Mouse (Mus musculus) hindbrain, embryonic 11.5 days (tissue): ENCODE measurements around the gene Spata4. TPM values are rescaled to one million over a fixed set of nuclear protein-coding genes. Genes with fewer than 3 reads are reported as not detected.
"Not testable (repeated sequence)": the region's sequence is repeated elsewhere in the genome, so short reads cannot be mapped to it uniquely, and the experiment has no call there.

Experiments
- ATAC-seq: fragments of 200-750 bp; cut with Nextera tagmentation; 2 replicates; pipeline ENCODE4 v1.8.0; 2017; ENCODE audit warnings: mild to moderate bottlenecking, moderate TSS enrichment, moderate library complexity; ENCODE audit not compliant: low FRiP score
- DNase-seq: peaks from one replicate; pipeline ENCODE4 v3.0.0-alpha.2; 2015; ENCODE audit warnings: low spot score
- H3K27ac ChIP-seq: fragments of 300-500 bp; sonication (generic); 2 replicates; pipeline ENCODE4 v1.5.1; 2014; ENCODE audit warnings: mild to moderate bottlenecking, low read depth, low read length
- H3K27me3 ChIP-seq: fragments of 300-500 bp; sonication (generic); 2 replicates; pipeline ENCODE4 v1.6.1; 2014; ENCODE audit warnings: mild to moderate bottlenecking, low read length, moderate library complexity, mixed read lengths; ENCODE audit not compliant: control insufficient read depth, insufficient read depth
- H3K36me3 ChIP-seq: fragments of 300-500 bp; sonication (generic); 2 replicates; pipeline ENCODE4 v1.6.1; 2014; ENCODE audit warnings: mild to moderate bottlenecking, low read length, moderate library complexity, mixed read lengths; ENCODE audit not compliant: control insufficient read depth, insufficient read depth
- H3K4me1 ChIP-seq: fragments of 300-500 bp; sonication (generic); replicated peaks from 2 replicates; pipeline ENCODE4 v1.6.1; 2014; ENCODE audit warnings: low read length, mixed read lengths; ENCODE audit not compliant: control insufficient read depth, insufficient read depth
- H3K4me2 ChIP-seq: fragments of 300-500 bp; sonication (generic); replicated peaks from 2 replicates; pipeline ENCODE4 v1.6.1; 2014; ENCODE audit warnings: mild to moderate bottlenecking, low read depth, low read length
- H3K4me3 ChIP-seq: fragments of 300-500 bp; sonication (generic); 2 replicates; pipeline ENCODE4 v1.5.1; 2014; ENCODE audit warnings: low read depth, low read length
- H3K9ac ChIP-seq: fragments of 300-500 bp; sonication (generic); 2 replicates; pipeline ENCODE4 v1.6.1; 2014; ENCODE audit warnings: low read depth, low read length
- H3K9me3 ChIP-seq: fragments of 300-500 bp; sonication (generic); 2 replicates; pipeline ENCODE4 v1.6.1; 2016; ENCODE audit warnings: low read length; ENCODE audit not compliant: control insufficient read depth
- WGBS: fragments of 180-500 bp; shearing (Covaris S2); extraction: QIAGEN DNeasy Blood & Tissue Kit; methylation state at CpG from one replicate; pipeline ENCODE4 v1.1.7; 2014; 5-methylcytosine and 5-hydroxymethylcytosine counted together
- polyA plus RNA-seq: library from polyadenylated mRNA; unstranded; fragments of >200 nt; fragmentation: Nextera tagmentation; extraction: Ambion mirVana; gene quantifications from 2 replicates; pipeline ENCODE4 v1.2.1, GENCODE M21; 2014

Spata4 gene
- polyA plus RNA-seq, 1 experiment from 2014 or later = 0.22 TPM

- Histone ChIP-seq H3K4me2 (no peak overlapping the region), H3K27me3 (no peaks in the 10 kb centered on the region), H3K9me3 (no peaks in the 10 kb centered on the region), H3K4me3 (no peak overlapping the region), H3K9ac (no peak overlapping the region), H3K27ac (no peak overlapping the region), H3K4me1 (no peaks in the 10 kb centered on the region), H3K36me3 (no peaks in the 10 kb centered on the region)
- ATAC-seq (no peak), DNase-seq (no peak)
- WGBS = 71% methylated on average over 1 of the region's 1 CpGs
Measured at GRCm38 (mm10) chr8:54582886-54583285, 17.7 kb upstream of the Spata4 start.

GRCm38 (mm10) chr8:54594634-54595033 is 5.9 kb upstream of the Spata4 start:
- Histone ChIP-seq H3K4me2 (no peak overlapping the region), H3K27me3 (no peaks in the 10 kb centered on the region), H3K9me3 (no peaks in the 10 kb centered on the region), H3K36me3 (no peaks in the 10 kb centered on the region), H3K4me3 (no peak overlapping the region), H3K4me1 (no peaks in the 10 kb centered on the region), H3K27ac (no peak overlapping the region), H3K9ac (no peak overlapping the region)
- no peak for DNase-seq
- no peak for ATAC-seq
- 91% methylated on average over 5 of the region's 5 CpGs for WGBS

DNA sequence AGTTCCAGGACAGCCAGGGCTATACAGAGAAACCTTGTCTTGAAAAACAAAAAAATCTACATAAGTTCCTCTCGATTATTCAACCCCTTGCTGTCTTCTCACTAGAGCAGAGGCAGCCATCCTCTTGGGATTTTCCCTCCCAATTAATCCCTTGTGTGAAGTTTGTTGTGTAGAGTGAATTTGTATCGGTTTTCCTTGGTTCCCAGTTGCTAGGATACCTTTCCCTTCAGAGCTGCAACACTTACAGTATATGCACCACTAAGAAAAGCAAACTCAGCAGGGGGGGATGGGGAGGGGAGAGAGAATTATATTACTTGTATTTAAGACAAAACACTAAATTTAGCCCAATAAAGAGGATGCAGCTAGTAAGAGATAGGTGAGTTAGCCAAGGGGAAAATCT is 4.5 kb upstream of the Spata4 start:
- DNase-seq = no peak
- Histone ChIP-seq H3K36me3 (no peaks in the 10 kb centered on the region), H3K27ac (no peak overlapping the region), H3K4me2 (no peak overlapping the region), H3K4me1 (no peaks in the 10 kb centered on the region), H3K9me3 (no peaks in the 10 kb centered on the region), H3K9ac (no peak overlapping the region), H3K27me3 (no peaks in the 10 kb centered on the region), H3K4me3 (no peak overlapping the region)
- 59% methylated on average over 2 of the region's 2 CpGs for WGBS
- no peak for ATAC-seq

DNA sequence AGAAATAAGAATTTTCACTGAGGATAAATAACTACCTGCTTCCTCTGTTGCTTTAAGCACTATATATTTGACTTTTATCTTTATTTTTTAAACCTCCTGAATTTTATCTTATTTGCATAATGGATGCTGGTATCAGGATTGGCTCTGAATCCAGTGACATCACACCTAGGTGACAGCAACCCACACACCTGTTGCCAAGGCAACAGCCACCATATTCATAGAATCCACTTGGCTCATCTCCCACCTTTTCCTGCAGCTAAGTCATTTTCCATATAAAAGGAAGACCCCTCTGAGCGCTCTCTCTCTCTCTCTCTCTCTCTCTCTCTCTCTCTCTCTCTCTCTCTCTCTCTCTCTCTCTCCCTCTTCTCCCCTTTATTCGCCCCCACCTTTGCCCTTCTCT is 3.6 kb upstream of the Spata4 start:
- ATAC-seq = no peak
- WGBS = 92% methylated on average over 2 of the region's 2 CpGs
- no peaks in the 10 kb centered on the region for H3K36me3 ChIP-seq
- H3K4me1 ChIP-seq = no peaks in the 10 kb centered on the region
- H3K27me3 ChIP-seq = no peaks in the 10 kb centered on the region
- no peak overlapping the region for H3K9ac ChIP-seq
- no peak overlapping the region for H3K27ac ChIP-seq
- no peaks in the 10 kb centered on the region for H3K9me3 ChIP-seq
- DNase-seq = no peak
- H3K4me3 ChIP-seq = no peak overlapping the region
- no peak overlapping the region for H3K4me2 ChIP-seq

- ATAC-seq = no peak
- 97% methylated on average over 2 of the region's 2 CpGs for WGBS
Measured at GRCm38 (mm10) chr8:54597386-54597785, 3.2 kb upstream of the Spata4 start.

GRCm38 (mm10) chr8:54603440-54603839 is 2.9 kb downstream of the Spata4 start:
- ATAC-seq = no peak
- 82% methylated on average over 4 of the region's 4 CpGs for WGBS

More at GRCm38 (mm10) chr8:54597386-54597785, 3.2 kb upstream of the Spata4 start:
- Histone ChIP-seq H3K9ac (no peak overlapping the region), H3K4me3 (no peak overlapping the region), H3K27ac (no peak overlapping the region), H3K36me3 (no peaks in the 10 kb centered on the region), H3K9me3 (no peaks in the 10 kb centered on the region), H3K27me3 (no peaks in the 10 kb centered on the region), H3K4me2 (no peak overlapping the region), H3K4me1 (no peaks in the 10 kb centered on the region)
- no peak for DNase-seq

GRCm38 (mm10) chr8:54609336-54609735 is 8.8 kb downstream of the Spata4 start:
- no peak overlapping the region for H3K4me3 ChIP-seq
- no peaks in the 10 kb centered on the region for H3K27me3 ChIP-seq
- H3K9ac ChIP-seq = no peak overlapping the region
- no peaks in the 10 kb centered on the region for H3K36me3 ChIP-seq
- WGBS = 85% methylated on average over 2 of the region's 2 CpGs
- H3K4me1 ChIP-seq = no peaks in the 10 kb centered on the region
- no peak overlapping the region for H3K27ac ChIP-seq
- no peak overlapping the region for H3K4me2 ChIP-seq
- H3K9me3 ChIP-seq = no peaks in the 10 kb centered on the region
- ATAC-seq (no peak), DNase-seq (no peak)

More at GRCm38 (mm10) chr8:54603440-54603839, 2.9 kb downstream of the Spata4 start:
- H3K9me3 ChIP-seq = no peaks in the 10 kb centered on the region
- no peak overlapping the region for H3K4me2 ChIP-seq
- no peak overlapping the region for H3K9ac ChIP-seq
- H3K27ac ChIP-seq = no peak overlapping the region
- no peaks in the 10 kb centered on the region for H3K27me3 ChIP-seq
- H3K36me3 ChIP-seq = no peaks in the 10 kb centered on the region
- H3K4me1 ChIP-seq = no peaks in the 10 kb centered on the region
- no peak for DNase-seq
- no peak overlapping the region for H3K4me3 ChIP-seq

- ATAC-seq = no peak
Measured at GRCm38 (mm10) chr8:54610238-54610637, 9.7 kb downstream of the Spata4 start.

GRCm38 (mm10) chr8:54616710-54617109 is 16.1 kb downstream of the Spata4 start:
- H3K9ac ChIP-seq, H3K4me3 ChIP-seq, DNase-seq, ATAC-seq, H3K27ac ChIP-seq, H3K4me1 ChIP-seq, H3K4me2 ChIP-seq, H3K27me3 ChIP-seq, H3K36me3 ChIP-seq, H3K9me3 ChIP-seq: not testable (repeated sequence)
- 90% methylated on average over 17 of the region's 17 CpGs for WGBS

More at GRCm38 (mm10) chr8:54610238-54610637, 9.7 kb downstream of the Spata4 start:
- Histone ChIP-seq H3K4me3 (no peak overlapping the region), H3K4me2 (no peak overlapping the region), H3K9ac (no peak overlapping the region), H3K27me3 (no peaks in the 10 kb centered on the region), H3K4me1 (no peaks in the 10 kb centered on the region), H3K36me3 (no peaks in the 10 kb centered on the region), H3K9me3 (no peaks in the 10 kb centered on the region), H3K27ac (no peak overlapping the region)
- 77% methylated on average over 4 of the region's 4 CpGs for WGBS
- DNase-seq = no peak
